Mouse (Mus musculus): ENCODE data around the gene Tmco1. TPM values are rescaled to one million over a fixed set of nuclear protein-coding genes. Genes with fewer than 3 reads are reported as not detected.
"Not testable (repeated sequence)": the region's sequence is repeated elsewhere in the genome, so short reads cannot be mapped to it uniquely, and the experiment has no call there.

Tmco1 gene
- total RNA-seq, 2 experiments from 2014 or later = 38.4 to 45.1 TPM

- no peak for DNase-seq (ENCODE audit: low spot score in 2 of 2)
Observed at GRCm38 (mm10) chr1:167331106-167331505, 22.9 kb downstream of the Tmco1 start.

GRCm38 (mm10) chr1:167336398-167336797 is 28.2 kb downstream of the Tmco1 start:
- DNase-seq (ENCODE audit: low spot score in 2 of 2) = no peak

GRCm38 (mm10) chr1:167337463-167338095 is 29.4 kb downstream of the Tmco1 start:
- peak; percentile 93 to 94 for DNase-seq (ENCODE audit: low spot score in 2 of 2)

GRCm38 (mm10) chr1:167339177-167339781 is 31.1 kb downstream of the Tmco1 start:
- DNase-seq (ENCODE audit: low spot score in 2 of 2) = no peak

- DNase-seq (ENCODE audit: low spot score in 2 of 2) = no peak
Observed at GRCm38 (mm10) chr1:167340111-167340787, 32.1 kb downstream of the Tmco1 start.

- DNase-seq (ENCODE audit: low spot score in 2 of 2) = no peak
Observed at GRCm38 (mm10) chr1:167340910-167341528, 32.8 kb downstream of the Tmco1 start.

- no peak for DNase-seq (ENCODE audit: low spot score in 2 of 2)
Observed at GRCm38 (mm10) chr1:167342831-167343230, 34.7 kb downstream of the Tmco1 start.

- not testable (repeated sequence) for DNase-seq (ENCODE audit: low spot score in 2 of 2)
Observed at GRCm38 (mm10) chr1:167345994-167346520, 37.9 kb downstream of the Tmco1 start.

GRCm38 (mm10) chr1:167349206-167349605 is 41.0 kb downstream of the Tmco1 start:
- DNase-seq (ENCODE audit: low spot score in 2 of 2) = not testable (repeated sequence)

GRCm38 (mm10) chr1:167349815-167350596 is 41.8 kb downstream of the Tmco1 start, which contains the start of gene Aldh9a1:
Aldh9a1 (plus strand) TSS chr1:167349991.
- DNase-seq (ENCODE audit: low spot score in 2 of 2) = peak; percentile 92 to 94

GRCm38 (mm10) chr1:167350597-167351415 is 42.6 kb downstream of the Tmco1 start:
- DNase-seq (ENCODE audit: low spot score in 2 of 2) = no peak

- DNase-seq (ENCODE audit: low spot score in 2 of 2) = no peak
Observed at GRCm38 (mm10) chr1:167352403-167352802, 44.2 kb downstream of the Tmco1 start.

GRCm38 (mm10) chr1:167357387-167357786 is 49.2 kb downstream of the Tmco1 start:
- DNase-seq (ENCODE audit: low spot score in 2 of 2) = no peak

GRCm38 (mm10) chr1:167358731-167359130 is 50.6 kb downstream of the Tmco1 start:
- no peak for DNase-seq (ENCODE audit: low spot score in 2 of 2)

- DNase-seq (ENCODE audit: low spot score in 2 of 2) = no peak
Observed at GRCm38 (mm10) chr1:167360268-167360667, 52.1 kb downstream of the Tmco1 start.

GRCm38 (mm10) chr1:167362819-167363218 is 54.6 kb downstream of the Tmco1 start:
- DNase-seq (ENCODE audit: low spot score in 2 of 2) = no peak

GRCm38 (mm10) chr1:167363322-167363721 is 55.1 kb downstream of the Tmco1 start:
- DNase-seq (ENCODE audit: low spot score in 2 of 2) = no peak

GRCm38 (mm10) chr1:167365808-167366207 is 57.6 kb downstream of the Tmco1 start:
- DNase-seq (ENCODE audit: low spot score in 2 of 2) = no peak

- no peak for DNase-seq (ENCODE audit: low spot score in 2 of 2)
Observed at GRCm38 (mm10) chr1:167366621-167367020, 58.4 kb downstream of the Tmco1 start.

- no peak for DNase-seq (ENCODE audit: low spot score in 2 of 2)
Observed at GRCm38 (mm10) chr1:167368018-167368417, 59.8 kb downstream of the Tmco1 start.

Data from layer of hippocampus, postnatal 10 days (tissue).